Mouse (Mus musculus): ENCODE results near the gene Dtx1.

The Dtx1 gene

DNA sequence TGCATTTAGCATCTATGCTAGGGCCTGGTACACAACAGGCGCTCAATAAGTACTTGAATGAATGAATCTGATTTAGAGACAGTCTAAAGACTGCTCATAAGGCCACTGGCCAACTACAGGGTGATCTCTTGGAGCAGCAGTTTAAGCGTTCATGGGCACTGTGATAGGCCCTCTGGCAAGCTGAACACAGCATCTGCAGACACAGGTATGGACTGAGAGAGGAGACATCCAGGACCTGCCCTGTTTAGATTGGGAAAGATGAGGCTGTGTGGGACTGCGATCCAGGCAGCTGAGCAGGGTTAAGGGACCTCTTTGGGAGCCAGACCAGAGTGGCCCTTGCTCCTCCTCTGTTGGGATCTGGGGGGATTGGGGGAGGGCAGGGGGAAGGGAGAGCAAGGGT is at the start of gene Dtx1:
Gene Dtx1 (minus strand): TSS at position 101 of the 400 bp plus-strand sequence.
- DNase-seq (ENCODE audit: low spot score), result no peak

DNA sequence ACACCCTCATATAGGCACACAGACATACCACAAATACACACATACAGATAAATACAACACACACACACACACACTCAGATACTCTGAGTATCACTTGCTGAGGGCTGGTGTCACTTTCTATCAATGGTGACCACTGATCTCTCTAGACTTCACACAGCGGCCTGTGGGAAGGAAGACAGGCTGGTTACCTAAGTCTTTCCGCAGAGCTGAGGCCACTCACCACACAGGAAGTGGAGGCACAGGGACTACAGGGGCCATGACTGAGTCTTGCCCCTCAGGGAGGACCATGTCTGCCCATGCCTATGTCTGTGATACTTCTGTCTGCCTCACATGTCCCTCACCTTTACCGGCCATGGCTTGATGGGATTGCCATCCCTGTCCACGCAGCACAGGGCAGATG is 42.5 kb upstream of the Dtx1 start:
- DNase-seq (ENCODE audit: low spot score), result no peak

DNA sequence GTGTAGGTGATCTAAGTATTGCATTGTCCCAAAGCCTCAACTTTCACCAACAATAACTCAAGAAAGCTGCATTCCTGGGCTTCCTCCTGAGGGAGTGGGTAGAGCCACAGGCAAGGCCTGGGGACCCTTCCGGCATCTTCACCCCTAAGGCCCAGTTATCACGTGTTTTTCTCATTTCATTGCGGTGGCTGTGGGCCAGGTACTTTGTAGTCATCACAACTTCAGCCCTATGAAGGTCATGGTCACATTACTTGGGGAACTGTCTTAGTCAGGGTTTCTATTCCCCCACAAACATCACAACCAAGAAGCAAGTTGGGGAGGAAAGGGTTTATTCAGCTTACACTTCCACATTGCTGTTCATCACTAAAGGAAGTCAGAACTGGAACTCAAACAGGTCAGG is 41.1 kb upstream of the Dtx1 start:
- no peak for DNase-seq (ENCODE audit: low spot score)

DNA sequence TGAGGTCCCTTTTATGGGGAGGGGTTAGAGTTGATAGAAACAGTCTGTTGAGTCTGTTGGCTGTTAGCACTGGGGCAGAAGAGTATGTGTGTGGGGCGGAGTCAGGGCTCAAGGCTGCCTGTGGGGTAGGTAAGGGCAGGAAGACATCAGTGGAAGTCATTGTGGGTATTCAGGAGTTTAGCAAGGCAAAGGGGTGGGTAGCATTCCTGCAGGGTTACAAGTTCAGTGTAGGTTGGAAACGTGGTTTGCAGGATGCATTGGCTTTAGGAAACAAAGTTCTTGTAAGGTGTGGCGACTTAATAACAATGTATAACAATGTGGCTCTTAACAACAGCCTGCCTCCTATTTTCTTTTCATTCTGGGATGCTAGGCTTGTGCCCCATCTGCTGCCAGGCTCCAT is 39.5 kb upstream of the Dtx1 start:
- no peak for DNase-seq (ENCODE audit: low spot score)

DNA sequence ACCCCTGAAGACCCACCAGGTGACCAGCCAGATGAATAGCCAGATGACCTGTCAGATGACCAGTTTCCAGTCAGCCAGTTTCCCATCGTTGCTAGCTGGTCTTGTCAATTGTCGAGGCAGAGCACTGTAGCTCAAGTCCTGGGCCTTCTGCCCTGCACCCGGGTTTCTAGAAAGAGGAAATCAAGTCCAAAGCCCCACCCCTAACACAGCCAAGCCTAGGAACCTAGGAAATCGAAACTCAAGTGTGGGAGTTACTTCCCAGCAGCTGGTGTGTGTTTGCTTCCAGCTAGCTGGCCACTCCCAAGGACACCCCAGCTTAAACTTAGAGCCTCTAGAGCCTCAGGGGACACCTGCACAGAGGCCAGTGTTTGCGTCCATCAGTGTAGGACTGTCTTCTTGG is 38.0 kb upstream of the Dtx1 start, which contains the start of gene Oas2:
Gene Oas2 (minus strand): TSS at position 166 of the 400 bp plus-strand sequence.
- DNase-seq (ENCODE audit: low spot score), result no peak

DNA sequence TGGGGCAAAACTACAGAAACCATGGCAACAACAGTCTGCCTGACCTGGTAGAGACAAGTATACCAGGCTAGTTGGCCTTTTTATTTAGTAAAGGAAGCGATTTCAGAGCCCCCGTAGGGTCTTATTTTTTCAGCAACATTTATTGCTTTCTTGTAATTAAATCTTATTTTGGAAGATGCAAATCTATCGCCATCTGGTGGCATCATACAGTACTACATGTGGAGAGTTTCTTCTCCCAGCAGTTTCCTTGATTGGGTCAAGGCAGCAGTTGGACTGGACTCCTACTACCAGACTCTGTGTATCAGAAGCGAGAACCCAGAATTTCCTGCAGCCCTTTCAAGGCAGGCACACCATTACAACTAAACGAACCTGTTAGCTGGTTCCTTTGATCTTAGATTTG is 34.7 kb upstream of the Dtx1 start:
- DNase-seq (ENCODE audit: low spot score), result peak; percentile 63

DNA sequence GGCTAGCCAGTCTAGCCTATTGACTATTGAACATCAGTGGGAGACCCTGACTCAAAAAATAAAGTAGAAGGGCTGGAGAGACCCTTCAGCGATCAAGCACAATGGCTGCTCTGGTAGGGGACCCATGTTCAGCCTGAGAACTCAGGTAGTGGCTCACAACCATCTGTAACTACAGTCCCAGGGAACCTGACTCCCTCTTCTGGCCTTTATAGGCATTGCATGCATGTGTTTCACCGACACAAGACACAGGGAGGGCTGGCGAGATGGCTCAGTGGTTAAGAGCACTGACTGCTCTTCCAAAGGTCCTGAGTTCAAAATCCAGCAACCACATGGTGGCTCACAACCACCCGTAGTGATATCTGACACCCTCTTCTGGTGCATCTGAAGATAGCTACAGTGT is 30.4 kb upstream of the Dtx1 start:
- peak; percentile 20 for DNase-seq (ENCODE audit: low spot score)

DNA sequence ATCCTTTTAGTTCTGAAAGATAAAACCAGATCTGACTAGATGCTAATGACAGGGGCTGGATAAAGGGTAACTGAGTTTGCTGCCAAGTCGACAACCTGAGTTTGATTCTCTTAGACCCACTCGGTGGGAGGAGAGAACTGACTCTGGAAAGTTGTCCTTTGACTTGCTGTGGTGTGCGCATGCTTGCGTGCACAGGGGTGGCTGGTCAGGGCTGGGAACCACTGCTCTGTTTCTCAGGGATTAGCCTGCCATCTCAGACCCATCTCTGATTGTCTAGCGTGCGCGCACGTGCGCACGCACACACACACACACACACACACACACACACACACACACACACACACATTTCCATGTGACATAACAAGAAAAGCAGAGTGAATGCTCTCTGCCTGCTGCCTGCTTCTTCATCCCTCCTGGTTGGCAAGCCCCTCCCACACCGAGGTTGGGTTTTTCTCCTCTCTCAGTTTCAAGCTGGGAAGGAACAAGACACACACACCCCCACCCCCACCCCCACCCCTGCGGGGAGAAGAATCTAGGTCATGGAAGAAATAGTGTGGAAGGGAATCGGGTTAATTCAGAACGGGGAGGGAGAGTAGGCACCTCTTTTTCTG is 22.8 kb upstream of the Dtx1 start:
- no peak for DNase-seq (ENCODE audit: low spot score)

DNA sequence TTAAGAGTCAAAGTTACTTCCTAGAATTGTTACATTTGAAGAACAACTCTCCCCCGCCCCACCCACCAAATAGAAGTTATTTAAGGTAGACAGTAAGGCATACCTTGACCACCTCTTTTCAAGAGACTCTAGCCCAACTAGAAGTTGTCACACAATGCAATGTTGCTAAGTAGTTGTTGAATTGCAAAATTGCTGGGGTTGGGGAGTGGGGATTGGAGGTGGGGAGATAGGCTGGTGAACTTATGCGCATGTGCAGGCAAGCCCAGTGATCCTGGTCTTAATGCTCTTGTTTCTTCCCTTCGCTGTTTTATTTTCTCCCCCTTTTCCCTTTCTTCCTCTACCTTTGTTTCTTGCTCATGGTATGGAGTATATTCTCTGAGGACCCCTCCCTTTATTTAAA is 22.0 kb upstream of the Dtx1 start:
- DNase-seq (ENCODE audit: low spot score), result no peak

DNA sequence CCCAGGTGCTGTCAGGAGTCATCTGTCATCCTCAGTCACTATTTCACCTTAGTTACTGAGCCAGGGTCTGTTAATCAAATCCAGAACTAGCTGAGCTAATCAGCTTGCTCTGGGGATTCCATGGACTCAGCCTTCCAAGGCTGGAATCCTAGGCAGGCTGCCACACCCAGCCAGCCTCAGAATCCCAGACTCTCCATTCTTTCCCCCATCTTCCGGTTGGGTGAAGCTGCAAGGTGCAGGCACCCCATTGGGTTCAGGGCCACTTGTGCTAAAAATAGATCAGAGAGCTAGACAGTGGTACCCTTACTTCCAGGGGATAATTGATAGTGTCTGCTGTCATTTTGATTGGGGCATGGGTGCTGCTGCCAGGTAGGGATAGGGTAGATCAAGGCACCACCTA is 21.0 kb upstream of the Dtx1 start:
- DNase-seq (ENCODE audit: low spot score), result no peak

DNA sequence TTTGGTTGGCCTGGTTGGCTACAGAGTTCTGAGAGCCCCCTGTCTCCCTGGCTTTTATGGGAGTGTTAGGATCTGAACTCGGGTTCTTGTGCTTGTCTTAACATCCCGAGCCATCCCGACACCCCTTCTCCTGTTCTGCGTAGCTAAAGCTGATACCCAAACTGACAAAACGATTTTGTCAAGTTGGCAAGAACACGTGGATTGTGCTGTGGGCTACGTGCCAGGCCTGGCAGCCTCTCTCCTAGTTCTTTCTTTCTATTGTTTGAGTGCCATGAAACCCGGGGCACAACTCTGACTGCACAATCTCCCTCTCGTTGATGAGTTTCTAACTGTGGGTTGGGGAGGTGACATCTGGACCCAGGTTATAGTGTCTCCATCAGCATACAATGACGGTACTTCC is 17.6 kb upstream of the Dtx1 start:
- no peak for DNase-seq (ENCODE audit: low spot score)

DNA sequence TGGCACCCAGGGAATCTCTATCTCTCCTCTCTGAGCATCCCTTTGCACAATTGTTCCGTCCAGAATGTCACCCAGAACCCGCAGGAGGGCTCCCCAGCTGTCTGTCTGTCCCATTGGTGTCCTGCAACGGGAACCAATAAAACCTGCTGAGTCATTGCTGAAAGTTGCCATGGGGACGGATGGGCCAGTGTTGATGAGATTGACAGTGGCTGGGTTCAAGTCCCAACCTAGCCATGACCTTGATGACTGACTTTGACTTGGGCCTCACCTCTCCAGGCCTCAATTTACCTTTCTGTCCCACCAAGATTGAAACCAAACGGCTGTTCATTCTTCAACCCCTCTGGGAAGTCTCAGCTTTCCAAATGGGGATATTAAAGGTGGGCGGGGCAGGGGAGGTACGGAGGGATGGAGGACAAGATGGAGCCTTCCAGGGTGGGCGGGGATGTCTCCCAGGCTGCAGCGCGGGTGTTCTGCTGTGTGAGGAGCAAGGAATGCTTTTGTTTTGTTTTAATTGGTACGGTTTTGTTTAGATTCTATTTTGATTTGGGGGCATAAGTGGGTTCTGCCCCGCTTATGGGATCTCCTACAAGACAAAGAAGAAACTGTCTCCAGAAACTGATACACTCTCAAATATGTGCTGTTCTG is 14.2 kb upstream of the Dtx1 start:
- no peak for DNase-seq (ENCODE audit: low spot score)

DNA sequence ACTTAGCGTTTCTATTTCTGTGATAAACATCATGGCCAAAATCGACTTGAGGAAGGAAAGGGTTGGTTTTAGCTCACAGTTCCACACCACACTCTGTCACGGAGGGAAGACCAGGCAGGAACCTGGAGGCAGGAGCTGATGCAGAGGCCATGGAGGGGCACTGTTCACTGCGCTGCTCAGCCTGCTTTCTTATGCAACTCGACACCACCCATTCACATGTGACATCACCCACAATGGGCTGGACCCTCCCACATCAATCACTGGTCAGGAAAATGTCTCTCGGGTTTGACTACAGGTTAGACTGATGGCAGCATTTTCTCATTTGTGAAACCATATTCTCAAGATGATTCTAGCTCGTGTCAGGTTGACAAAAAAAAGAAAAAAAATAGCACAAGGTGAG is 9.3 kb upstream of the Dtx1 start:
- DNase-seq (ENCODE audit: low spot score), result no peak

DNA sequence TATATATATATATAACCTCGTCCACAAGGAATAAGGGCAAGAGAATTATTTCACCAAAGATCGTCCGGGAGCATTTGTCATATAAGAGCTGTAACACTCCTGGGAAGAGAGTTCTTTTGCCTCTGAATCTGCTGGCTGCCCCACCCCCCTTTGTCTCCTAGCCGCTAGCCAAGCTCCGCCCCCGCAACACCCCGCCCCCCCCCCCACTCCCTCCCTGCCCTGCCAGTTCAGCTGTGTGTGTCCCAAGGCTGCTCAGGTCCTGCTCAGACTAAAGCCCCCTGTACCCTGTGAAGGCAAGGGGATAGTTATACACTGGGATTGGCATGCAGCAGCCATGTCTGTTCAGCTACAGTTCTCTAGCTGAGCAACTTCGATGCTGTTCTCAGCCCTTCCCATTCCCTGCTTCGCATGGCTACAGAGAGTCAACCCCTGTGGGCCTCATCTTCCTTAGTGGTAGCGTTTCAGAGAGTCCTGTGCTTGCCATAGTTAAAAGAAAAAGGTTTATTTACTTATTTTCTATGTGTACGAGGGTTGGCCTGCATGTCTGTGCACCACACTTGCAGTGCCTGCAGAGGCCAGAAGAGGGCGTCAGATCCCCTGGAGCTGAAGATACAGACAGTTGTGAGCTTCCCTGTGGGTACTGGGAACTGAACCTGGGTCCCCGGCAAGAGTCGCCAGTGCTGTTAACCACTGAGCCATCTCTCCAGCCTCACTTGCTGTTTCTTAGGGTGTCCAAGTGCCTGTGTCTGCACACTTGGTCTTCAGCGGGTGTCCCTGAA is 7.1 kb upstream of the Dtx1 start:
- no peak for DNase-seq (ENCODE audit: low spot score)

DNA sequence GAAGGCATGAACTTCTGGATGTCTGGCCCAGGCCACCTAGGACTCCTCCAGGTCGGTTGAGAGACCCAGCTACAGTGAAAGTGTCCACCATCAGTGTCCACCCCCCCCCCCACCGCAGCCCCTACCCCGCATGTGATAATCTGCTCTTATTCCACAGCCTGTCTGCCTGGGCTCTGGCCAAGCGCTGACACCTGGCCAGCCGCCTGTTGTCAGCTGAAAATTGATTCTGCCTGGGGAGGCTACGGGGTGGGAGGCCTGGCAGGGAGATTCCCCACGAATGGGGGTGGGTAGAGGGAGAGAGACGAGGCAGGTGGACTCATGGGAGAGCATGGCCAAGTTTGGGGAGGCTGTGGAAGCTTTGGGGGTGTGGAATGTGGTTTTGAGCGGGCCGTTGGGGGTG is 5.4 kb upstream of the Dtx1 start:
- no peak for DNase-seq (ENCODE audit: low spot score)

DNA sequence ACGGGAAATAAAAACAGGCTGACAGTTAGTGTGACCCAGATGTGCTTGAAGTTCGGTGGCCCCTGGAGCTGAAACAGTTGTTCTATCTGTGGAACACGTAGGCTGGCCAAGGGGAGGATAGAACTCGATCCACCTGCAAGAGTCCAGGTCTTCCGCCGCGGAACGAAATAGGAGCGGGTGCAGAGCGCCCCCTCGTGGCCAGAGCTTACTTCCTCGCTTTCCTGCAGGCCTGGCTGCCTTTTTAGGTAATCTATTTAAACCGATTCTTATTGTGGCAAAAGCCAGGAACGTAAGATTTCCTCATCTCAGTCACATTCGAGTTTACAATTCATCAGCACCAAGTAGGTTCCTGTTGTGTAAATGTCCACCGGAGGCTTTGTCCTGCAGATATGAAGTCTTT is 2.6 kb upstream of the Dtx1 start:
- DNase-seq (ENCODE audit: low spot score), result peak; percentile 73

DNA sequence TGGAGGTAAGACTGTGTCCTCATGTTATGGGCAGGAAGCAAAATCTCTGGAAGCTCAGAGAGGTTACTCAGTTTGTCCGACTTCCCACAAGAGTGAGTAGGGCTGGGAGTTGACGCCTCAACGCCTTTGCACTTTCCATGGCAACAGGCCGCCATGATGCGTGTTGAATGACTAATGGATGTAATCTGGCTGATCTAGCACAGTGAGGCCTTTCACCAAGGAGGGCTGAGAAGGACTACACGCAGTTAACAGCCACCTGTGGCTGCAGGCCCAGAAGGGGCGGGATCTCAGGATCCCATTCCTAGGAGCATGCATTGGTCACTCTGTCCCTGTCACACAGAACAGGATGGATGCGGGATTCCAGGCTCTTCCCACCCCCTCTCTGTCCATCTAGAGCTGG is 994 bp upstream of the Dtx1 start:
- DNase-seq (ENCODE audit: low spot score), result no peak

DNA sequence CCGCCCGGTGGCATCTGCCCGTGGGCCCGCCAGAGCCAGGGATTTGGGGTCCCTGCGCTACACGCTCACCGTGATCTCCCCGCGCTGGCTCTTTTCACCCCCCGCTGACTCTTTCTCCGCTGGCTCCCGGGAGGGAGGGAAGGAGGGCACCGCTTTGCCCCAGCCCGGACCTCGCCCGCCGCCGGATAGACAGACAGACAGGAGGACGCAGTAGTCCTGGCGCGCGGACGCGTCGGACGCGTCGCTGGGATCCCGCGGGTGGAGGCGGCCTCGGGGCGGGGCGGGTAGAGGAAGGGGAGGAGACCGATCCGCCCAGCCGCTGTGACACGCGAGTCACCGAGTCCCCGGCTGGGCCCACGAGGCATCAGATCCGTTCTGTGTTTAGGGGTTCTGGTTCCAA is 311 bp downstream of the Dtx1 start:
- DNase-seq (ENCODE audit: low spot score), result peak; percentile 39

DNA sequence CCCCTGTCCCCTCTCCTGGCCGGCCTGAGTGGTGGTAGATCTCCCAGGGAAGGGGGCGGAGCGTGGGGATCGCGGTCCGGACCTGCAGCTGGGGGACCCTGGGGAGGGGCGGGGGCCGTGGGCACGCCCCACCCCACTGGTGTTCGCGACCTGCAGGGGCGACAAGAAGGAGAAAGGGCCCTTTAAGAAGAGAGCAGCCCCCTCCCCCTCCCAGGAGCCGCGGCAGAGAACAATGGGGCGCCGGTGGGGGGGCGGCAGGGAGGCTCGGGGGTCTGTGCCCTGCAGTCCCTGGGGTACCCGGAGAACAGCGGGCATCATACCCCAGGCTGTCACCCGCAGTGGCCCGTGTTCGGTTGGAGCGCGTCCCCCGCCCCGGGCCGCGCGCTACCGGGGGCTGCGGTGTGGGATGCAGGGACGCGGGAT is 890 bp downstream of the Dtx1 start:
- no peak for DNase-seq (ENCODE audit: low spot score)

DNA sequence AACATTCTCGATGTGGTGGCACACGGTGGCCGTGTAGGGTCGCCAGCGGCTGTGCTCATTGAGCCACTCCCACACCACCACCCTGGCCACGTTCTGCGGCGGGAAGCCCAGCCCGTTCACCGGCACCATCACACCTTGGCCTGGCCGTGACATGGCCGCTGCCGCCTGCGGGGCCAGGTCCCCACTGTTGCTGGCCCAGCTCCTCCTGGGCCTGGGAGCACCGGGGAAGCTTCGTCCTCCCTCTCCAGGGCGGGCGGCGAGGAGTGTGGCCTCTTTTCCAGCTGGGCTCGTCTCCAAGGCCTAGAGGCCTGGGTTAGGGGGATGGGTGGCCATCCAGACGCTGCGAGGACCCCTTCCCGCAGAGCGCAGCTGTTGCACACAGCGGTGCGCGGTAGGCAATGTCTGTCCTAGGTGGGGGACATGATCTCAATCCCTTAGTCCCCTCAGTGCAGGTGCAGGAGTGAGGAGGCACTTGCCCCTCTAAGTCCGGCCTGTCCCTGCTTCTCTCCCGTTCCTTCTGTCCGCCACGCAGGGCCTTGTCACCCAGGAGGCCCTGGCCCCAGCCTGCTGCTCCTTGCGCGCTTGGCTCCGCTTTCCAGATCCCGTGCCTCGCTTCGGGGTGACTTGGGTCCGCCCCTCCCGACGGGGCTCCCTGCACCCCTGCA is 1.4 kb downstream of the Dtx1 start:
- no peak for DNase-seq (ENCODE audit: low spot score)

DNA sequence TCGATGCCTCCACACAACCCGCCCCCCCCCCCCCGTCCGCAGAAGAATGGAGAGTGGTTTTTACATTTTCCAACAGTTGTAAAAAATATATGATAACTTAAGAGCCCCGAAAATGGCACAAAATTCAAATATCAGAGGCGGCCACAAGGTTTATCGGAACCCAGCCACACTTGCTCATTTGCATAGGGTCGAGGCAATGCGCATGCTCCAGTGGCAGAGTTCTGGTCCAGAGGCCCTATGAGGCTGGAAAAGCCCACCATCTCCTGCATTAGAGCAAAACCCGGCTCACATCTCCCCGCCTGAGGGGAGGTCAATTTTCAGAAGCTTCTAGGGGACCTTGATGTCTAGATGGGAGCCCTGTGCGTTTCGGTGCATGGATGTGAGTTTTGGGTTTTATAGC is 4.8 kb downstream of the Dtx1 start:
- DNase-seq (ENCODE audit: low spot score), result no peak

DNA sequence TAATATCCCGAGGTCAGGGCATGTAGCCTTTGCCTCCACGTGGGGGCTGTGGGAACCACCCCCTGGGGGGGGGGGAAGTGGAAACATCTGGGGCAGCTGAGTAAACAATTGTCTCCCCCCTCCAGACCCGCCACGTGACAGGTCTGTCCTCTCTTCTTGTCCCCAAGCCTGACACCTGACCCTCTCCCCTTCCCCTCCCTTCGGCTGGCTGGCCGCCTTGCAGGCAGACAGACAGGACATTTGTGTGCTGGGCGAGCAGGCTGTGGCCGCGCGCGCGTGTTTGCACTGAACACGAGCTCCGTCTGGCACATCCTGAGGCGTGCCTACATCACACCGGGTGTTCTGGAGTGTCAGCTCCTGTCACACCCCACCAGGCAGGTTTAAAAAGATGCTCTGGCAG is 5.2 kb downstream of the Dtx1 start:
- DNase-seq (ENCODE audit: low spot score), result no peak

DNA sequence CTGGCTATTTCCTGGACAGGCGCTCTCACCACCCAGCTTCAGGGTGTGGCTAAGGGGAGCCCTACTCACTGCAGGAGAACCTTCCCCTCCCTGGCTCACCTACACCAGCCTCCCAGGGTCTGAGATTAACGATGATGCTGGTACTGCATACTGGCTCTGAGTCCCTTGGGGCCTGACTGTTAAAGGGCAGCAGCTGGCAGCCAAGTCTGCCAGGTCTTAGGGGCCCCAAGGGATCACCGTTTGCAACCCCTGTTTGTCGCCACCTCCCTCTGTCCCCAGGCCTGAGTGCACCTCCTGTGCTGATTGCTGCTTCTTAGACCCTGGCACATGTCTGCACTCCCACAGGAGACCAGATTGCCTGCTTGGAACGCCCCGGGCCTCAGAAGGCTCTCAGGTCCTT is 7.3 kb downstream of the Dtx1 start:
- DNase-seq (ENCODE audit: low spot score), result no peak
